Mouse (Mus musculus): ENCODE results near the gene 3110040N11Rik.

Gene 3110040N11Rik

DNA sequence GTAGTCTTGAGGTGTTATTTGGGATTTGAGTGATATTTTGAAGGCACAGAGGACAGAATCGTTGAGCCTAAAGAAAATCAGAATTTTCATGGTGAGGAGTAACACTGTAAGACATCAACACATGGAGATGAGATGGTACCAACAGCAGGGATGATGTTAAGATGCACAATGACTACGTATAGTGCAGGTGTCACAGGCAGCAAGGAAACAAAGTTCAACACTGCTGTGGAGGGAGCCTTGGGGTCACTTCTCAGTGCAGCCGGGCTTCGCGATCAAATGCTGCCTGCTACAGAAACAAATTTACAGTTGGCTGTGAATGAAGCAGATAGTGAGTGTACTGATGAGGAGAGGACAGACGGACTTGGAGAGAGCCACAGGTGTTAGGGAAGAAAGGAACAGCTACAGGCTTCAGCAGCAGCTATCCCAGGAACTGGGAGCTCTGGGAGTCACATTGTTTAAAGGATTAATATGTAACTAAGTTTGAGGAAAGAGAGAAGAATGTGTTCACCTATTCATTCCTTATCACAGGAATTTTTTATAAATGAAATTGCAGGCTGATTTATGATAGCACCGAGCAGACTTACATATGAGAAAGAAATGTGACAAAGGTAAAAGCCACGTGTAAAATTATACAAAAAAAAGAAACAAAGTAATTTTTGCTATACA lies 50.4 kb downstream of the 3110040N11Rik start:
- no peak for DNase-seq

DNA sequence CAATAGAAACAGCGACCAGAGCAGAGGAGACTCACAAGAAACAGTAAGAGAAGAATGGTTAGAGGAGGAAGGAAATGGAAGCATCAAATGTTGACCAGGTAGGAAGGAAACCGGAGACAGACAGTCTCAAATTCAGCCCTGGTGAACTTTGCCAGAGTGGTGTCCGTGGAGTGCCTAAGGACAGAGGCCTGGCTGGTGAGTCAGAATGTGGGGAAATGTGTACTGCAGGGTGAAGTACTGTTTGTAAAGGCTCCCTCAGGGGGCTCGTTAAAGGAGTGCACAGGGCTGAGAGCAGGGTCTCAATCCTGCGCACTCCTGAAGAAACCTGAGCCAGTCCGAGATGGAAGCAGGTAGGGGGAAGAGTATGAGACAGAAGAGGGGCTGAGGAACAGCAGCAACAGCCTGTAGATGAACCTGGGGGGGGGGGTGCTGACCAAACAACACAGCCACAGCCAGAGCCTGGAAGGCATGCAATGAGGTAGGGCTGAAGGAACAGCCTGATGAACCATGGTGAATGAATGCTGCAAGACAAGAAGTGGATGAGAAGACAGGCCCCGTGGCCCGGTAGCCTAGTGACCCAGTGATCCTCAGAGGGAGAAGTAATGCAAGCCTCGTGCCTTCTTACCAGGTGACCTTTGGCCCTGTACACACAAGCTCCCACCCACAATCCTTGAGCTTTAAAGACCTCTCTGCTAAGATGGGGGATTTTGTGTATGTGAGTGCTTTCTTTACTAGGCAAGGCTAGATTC lies 53.8 kb downstream of the 3110040N11Rik start:
- no peak for DNase-seq

DNA sequence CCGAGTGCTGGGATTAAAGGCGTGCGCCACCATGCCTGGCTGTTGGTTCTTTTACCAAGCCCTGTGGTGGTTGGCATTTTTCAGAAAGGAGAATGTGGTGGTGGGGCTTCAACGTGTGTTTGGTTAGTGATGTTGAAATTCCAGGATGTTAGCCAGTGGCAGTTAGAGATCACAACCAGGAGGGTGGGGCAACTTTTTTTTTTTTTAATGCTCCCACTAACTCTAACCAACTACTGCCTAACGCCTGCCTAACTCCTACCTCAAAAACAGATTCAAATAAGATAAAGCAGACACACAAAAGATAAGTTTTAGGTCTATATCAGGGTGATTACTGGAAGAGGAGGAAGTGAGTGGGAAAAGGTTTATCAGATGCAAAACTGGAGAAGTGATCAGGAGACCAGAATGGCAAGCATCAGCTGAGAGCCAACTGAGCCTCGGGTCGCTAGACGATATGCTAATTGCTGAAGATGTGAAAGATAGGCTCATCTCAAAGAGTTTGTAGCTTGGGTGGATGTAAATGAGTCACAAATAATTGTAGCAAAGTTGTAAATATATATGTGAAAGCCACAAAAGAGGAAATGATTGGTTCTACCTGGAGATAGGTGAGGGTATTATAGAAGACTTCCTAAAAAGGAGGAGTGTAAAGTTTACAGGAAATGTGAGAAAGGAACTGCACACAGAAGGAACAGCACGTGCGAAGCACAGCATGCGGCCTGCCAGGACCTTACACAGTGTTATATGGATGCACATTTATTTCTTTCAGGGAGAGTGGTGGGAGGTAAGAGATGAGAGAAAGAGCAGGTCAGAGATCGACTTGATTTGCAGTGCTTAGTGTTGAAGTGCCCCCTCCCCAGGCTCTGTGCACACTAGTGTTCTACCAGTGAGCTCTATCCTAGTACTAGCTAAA lies 56.8 kb downstream of the 3110040N11Rik start:
- no peak for DNase-seq
